Mouse (Mus musculus): ENCODE data around the gene Nol9.

Nol9 gene

GRCm38 (mm10) chr4:152038985-152039830, at the start of gene Nol9:
TSS of gene Nol9 (plus strand) at chr4:152039321.
- peak; percentile 95 to 97 for DNase-seq (ENCODE audit: low spot score in 2 of 2)

GRCm38 (mm10) chr4:151992091-151992490, 47.0 kb upstream of the Nol9 start:
- no peak for DNase-seq (ENCODE audit: low spot score in 2 of 2)

- DNase-seq (ENCODE audit: low spot score in 2 of 2), result no peak
Observed at GRCm38 (mm10) chr4:151993035-151993434, 46.1 kb upstream of the Nol9 start.

GRCm38 (mm10) chr4:151994228-151995171, 44.6 kb upstream of the Nol9 start:
- DNase-seq (ENCODE audit: low spot score in 2 of 2), result peak in 1 of 2 experiments; percentile 56

GRCm38 (mm10) chr4:151995371-151996172, 43.5 kb upstream of the Nol9 start:
- peak in 1 of 2 experiments; percentile 65 for DNase-seq (ENCODE audit: low spot score in 2 of 2)

- peak; percentile 98 to 100 for DNase-seq (ENCODE audit: low spot score in 2 of 2)
Observed at GRCm38 (mm10) chr4:151996173-151996950, 42.8 kb upstream of the Nol9 start, which contains the start of gene Phf13. TSS of gene Phf13 (minus strand) at chr4:151996258.

- no peak for DNase-seq (ENCODE audit: low spot score in 2 of 2)
Observed at GRCm38 (mm10) chr4:151996951-151997222, 42.2 kb upstream of the Nol9 start.

- DNase-seq (ENCODE audit: low spot score in 2 of 2), result no peak
Observed at GRCm38 (mm10) chr4:151997701-151998100, 41.4 kb upstream of the Nol9 start.

- no peak for DNase-seq (ENCODE audit: low spot score in 2 of 2)
Observed at GRCm38 (mm10) chr4:151999481-151999880, 39.6 kb upstream of the Nol9 start.

- DNase-seq (ENCODE audit: low spot score in 2 of 2), result no peak
Observed at GRCm38 (mm10) chr4:152000906-152001305, 38.2 kb upstream of the Nol9 start.

- DNase-seq (ENCODE audit: low spot score in 2 of 2), result no peak
Observed at GRCm38 (mm10) chr4:152001335-152001734, 37.8 kb upstream of the Nol9 start.

- DNase-seq (ENCODE audit: low spot score in 2 of 2), result no peak
Observed at GRCm38 (mm10) chr4:152002063-152002462, 37.1 kb upstream of the Nol9 start.

- no peak for DNase-seq (ENCODE audit: low spot score in 2 of 2)
Observed at GRCm38 (mm10) chr4:152006137-152006536, 33.0 kb upstream of the Nol9 start.

- DNase-seq (ENCODE audit: low spot score in 2 of 2), result no peak
Observed at GRCm38 (mm10) chr4:152006812-152007211, 32.3 kb upstream of the Nol9 start.

- DNase-seq (ENCODE audit: low spot score in 2 of 2), result no peak
Observed at GRCm38 (mm10) chr4:152007481-152008147, 31.5 kb upstream of the Nol9 start.

- no peak for DNase-seq (ENCODE audit: low spot score in 2 of 2)
Observed at GRCm38 (mm10) chr4:152008148-152008500, 31.0 kb upstream of the Nol9 start.

- DNase-seq (ENCODE audit: low spot score in 2 of 2), result peak; percentile 84 to 93
Observed at GRCm38 (mm10) chr4:152008622-152009075, 30.5 kb upstream of the Nol9 start, which contains the start of gene Klhl21. TSS of gene Klhl21 (plus strand) at chr4:152008803.

GRCm38 (mm10) chr4:152009076-152010051, 29.8 kb upstream of the Nol9 start:
- peak in 1 of 2 experiments; percentile 63 for DNase-seq (ENCODE audit: low spot score in 2 of 2)

GRCm38 (mm10) chr4:152010091-152010706, 28.9 kb upstream of the Nol9 start:
- peak; percentile 36 to 69 for DNase-seq (ENCODE audit: low spot score in 2 of 2)
